Mouse (Mus musculus) CH12.LX (cell line): ENCODE measurements around the gene 2010300C02Rik. TPM values are rescaled to one million over a fixed set of nuclear protein-coding genes. Genes with fewer than 3 reads are reported as not detected.
A peak's percentile ranks its signal among the peaks of the same experiment; 100 is the strongest.

ENCODE experiments used
- DNase-seq: peaks from one replicate; pipeline ENCODE4 v3.0.0-alpha.2; 2013; ENCODE audit errors: extremely low read depth
- H3K27ac ChIP-seq: 2 replicates; pipeline ENCODE4 v1.5.1; 2012; ENCODE audit warnings: low read depth, mild to moderate bottlenecking, control low read depth, moderate library complexity; ENCODE audit not compliant: insufficient read depth
- H3K27me3 ChIP-seq: replicated peaks from 2 replicates; pipeline ENCODE3; 2012; ENCODE audit warnings: inconsistent platforms
- H3K36me3 ChIP-seq, 2 experiments: replicated peaks in 1 of 2; 2 replicates each; pipeline versions ENCODE3 to v1.6.1; 2012; ENCODE audit warnings: inconsistent platforms in 1 of 2, low read length in 1 of 2, mild to moderate bottlenecking in 1 of 2, mixed read lengths in 1 of 2, moderate library complexity in 1 of 2; ENCODE audit not compliant: control insufficient read depth in 1 of 2, insufficient read depth in 1 of 2
- H3K4me1 ChIP-seq, 2 experiments: 2 replicates each; pipeline ENCODE4 v1.6.1; 2012; ENCODE audit warnings: inconsistent platforms in 1 of 2, moderate library complexity in 1 of 2; ENCODE audit not compliant: insufficient read depth in 2 of 2, control insufficient read depth in 1 of 2
- H3K4me2 ChIP-seq: 2 replicates; pipeline ENCODE4 v1.6.1; 2012; ENCODE audit warnings: low read depth, mild to moderate bottlenecking, control low read depth; ENCODE audit not compliant: poor library complexity, insufficient read depth, severe bottlenecking
- H3K4me3 ChIP-seq, 3 experiments: fragments of 150-350 bp in 1 of 3; sonication (generic) in 1 of 3; replicated peaks in 1 of 3; 2 replicates each; pipeline versions ENCODE3 to v1.5.1; 2011 to 2012; ENCODE audit warnings: low read depth in 2 of 3, low read length in 2 of 3, mild to moderate bottlenecking in 2 of 3, moderate library complexity in 2 of 3, control low read depth in 1 of 3, improper control_type of control experiment in 1 of 3, inconsistent platforms in 1 of 3, mixed read lengths in 1 of 3; ENCODE audit not compliant: poor library complexity in 1 of 3
- H3K79me2 ChIP-seq: replicated peaks from 2 replicates; pipeline ENCODE4 v1.6.1; 2012; ENCODE audit warnings: mild to moderate bottlenecking, moderate library complexity; ENCODE audit not compliant: control insufficient read depth, poor library complexity, insufficient read depth, severe bottlenecking; ENCODE audit errors: extremely low read depth
- H3K9ac ChIP-seq: 2 replicates; pipeline ENCODE4 v1.6.1; 2012; ENCODE audit warnings: low read depth, mild to moderate bottlenecking, control low read depth, moderate library complexity; ENCODE audit not compliant: insufficient read depth
- H3K9me3 ChIP-seq: replicated peaks from 2 replicates; pipeline ENCODE3; 2012; ENCODE audit warnings: low read length, inconsistent platforms, mixed read lengths
- CHD1 ChIP-seq: IDR thresholded peaks from 2 replicates; pipeline ENCODE4 v1.6.1; 2012; ENCODE audit warnings: low read depth, low read length, improper control_type of control experiment, inconsistent platforms
- CTCF ChIP-seq, 2 experiments: IDR thresholded peaks in 1 of 2; conservative IDR thresholded peaks in 1 of 2; 2 replicates each; pipeline ENCODE4 v1.5.1; 2011 to 2012; ENCODE audit warnings: low read depth in 2 of 2, low read length in 2 of 2, improper control_type of control experiment in 1 of 2, inconsistent platforms in 1 of 2, mild to moderate bottlenecking in 1 of 2, moderate library complexity in 1 of 2
- E2F4 ChIP-seq: IDR thresholded peaks from 2 replicates; pipeline ENCODE4 v1.6.1; 2011; ENCODE audit warnings: low read depth, low read length, improper control_type of control experiment; ENCODE audit not compliant: insufficient replicate concordance
- JUN ChIP-seq: IDR thresholded peaks from 2 replicates; pipeline ENCODE4 v1.6.1; 2011; ENCODE audit warnings: low read depth, mild to moderate bottlenecking, low read length, improper control_type of control experiment, moderate library complexity; ENCODE audit not compliant: insufficient read depth
- KAT2A ChIP-seq: IDR thresholded peaks from 2 replicates; pipeline ENCODE4 v1.6.1; 2012; ENCODE audit warnings: low read length, improper control_type of control experiment, inconsistent platforms; ENCODE audit not compliant: insufficient replicate concordance
- MAFK ChIP-seq: IDR thresholded peaks from 2 replicates; pipeline ENCODE4 v1.6.1; 2011; ENCODE audit warnings: low read length, improper control_type of control experiment; ENCODE audit not compliant: insufficient replicate concordance
- MAX ChIP-seq: IDR thresholded peaks from 2 replicates; pipeline ENCODE4 v1.6.1; 2011; ENCODE audit warnings: low read length, improper control_type of control experiment
- MEF2A ChIP-seq: IDR thresholded peaks from 2 replicates; pipeline ENCODE4 v1.6.1; 2014; ENCODE audit warnings: low read depth, mild to moderate bottlenecking, inconsistent platforms, low read length, improper control_type of control experiment, borderline replicate concordance
- MXI1 ChIP-seq: IDR thresholded peaks from 2 replicates; pipeline ENCODE4 v1.6.1; 2011; ENCODE audit warnings: mild to moderate bottlenecking, low read depth, low read length, improper control_type of control experiment
- MYC ChIP-seq: IDR thresholded peaks from 2 replicates; pipeline ENCODE4 v1.6.1; 2011; ENCODE audit warnings: low read depth, mild to moderate bottlenecking, improper control_type of control experiment, low read length
- NRF1 ChIP-seq: IDR thresholded peaks from 2 replicates; pipeline ENCODE4 v1.6.1; 2014; ENCODE audit warnings: low read depth, mild to moderate bottlenecking, inconsistent platforms, low read length, improper control_type of control experiment, moderate library complexity
- PAX5 ChIP-seq: IDR thresholded peaks from 2 replicates; pipeline ENCODE4 v1.6.1; 2012; ENCODE audit warnings: low read length, inconsistent platforms, mixed read lengths
- POLR2A ChIP-seq: IDR thresholded peaks from 2 replicates; pipeline ENCODE4 v1.6.1; 2011; ENCODE audit warnings: low read depth, mild to moderate bottlenecking, improper control_type of control experiment, low read length
- SMC3 ChIP-seq: IDR thresholded peaks from 2 replicates; pipeline ENCODE4 v1.6.1; 2011; ENCODE audit warnings: low read depth, low read length, improper control_type of control experiment
- TCF12 ChIP-seq: IDR thresholded peaks from 2 replicates; pipeline ENCODE4 v1.6.1; 2014; ENCODE audit warnings: low read depth, mild to moderate bottlenecking, inconsistent platforms, low read length, improper control_type of control experiment
- USF1 ChIP-seq: IDR thresholded peaks from 2 replicates; pipeline ENCODE4 v1.6.1; 2014; ENCODE audit warnings: low read depth, mild to moderate bottlenecking, inconsistent platforms, low read length, improper control_type of control experiment
- USF2 ChIP-seq: conservative IDR thresholded peaks from 2 replicates; pipeline ENCODE4 v1.6.1; 2011; ENCODE audit warnings: low read depth, low read length, improper control_type of control experiment
- ZC3H11A ChIP-seq: IDR thresholded peaks from 2 replicates; pipeline ENCODE4 v1.6.1; 2012; ENCODE audit warnings: low read depth, mild to moderate bottlenecking, inconsistent platforms, low read length, improper control_type of control experiment
- ZKSCAN1 ChIP-seq: IDR thresholded peaks from 2 replicates; pipeline ENCODE4 v1.6.1; 2012; ENCODE audit warnings: low read depth, inconsistent platforms, low read length, improper control_type of control experiment, borderline replicate concordance
- ZNF384 ChIP-seq: IDR thresholded peaks from 2 replicates; pipeline ENCODE4 v1.6.1; 2012; ENCODE audit warnings: low read depth, low read length, improper control_type of control experiment, inconsistent platforms
- dilution Hi-C: fragments of 300-500 bp; cut with MboI; formaldehyde crosslinking; loops from 2 replicates; pipeline ENCODE4 v1.14.3; 2020; ENCODE audit warnings: low sequenced_read_pairs; ENCODE audit not compliant: extremely low pct_unique_long_range_greater_than_20kb, extremely low pct_ligation_motif_present
- in situ Hi-C: fragments of 300-500 bp; cut with MboI; formaldehyde crosslinking; loops from 3 replicates; pipeline ENCODE4 v1.14.3; 2019; ENCODE audit warnings: low sequenced_read_pairs, low pct_ligation_motif_present, low pct_unique_long_range_greater_than_20kb, mixed read lengths
- polyA plus RNA-seq: library from polyadenylated mRNA; unstranded; fragments of >175 nt; gene quantifications from 2 replicates; pipeline ENCODE4 v1.2.1, GENCODE M21; 2012; ENCODE audit warnings: low read depth; ENCODE audit not compliant: insufficient read length
- total RNA-seq, 2 experiments: library from RNA; depleted of rRNA; stranded (reverse); fragments of 300-350 nt in 1 of 2; fragments of >200 nt in 1 of 2; gene quantifications; 2 replicates each; pipeline ENCODE4 v1.2.3; 2012 to 2014

2010300C02Rik gene
- total and polyA plus RNA-seq, 3 experiments, result 0.08 to 0.25 (median 0.09) TPM

DNA sequence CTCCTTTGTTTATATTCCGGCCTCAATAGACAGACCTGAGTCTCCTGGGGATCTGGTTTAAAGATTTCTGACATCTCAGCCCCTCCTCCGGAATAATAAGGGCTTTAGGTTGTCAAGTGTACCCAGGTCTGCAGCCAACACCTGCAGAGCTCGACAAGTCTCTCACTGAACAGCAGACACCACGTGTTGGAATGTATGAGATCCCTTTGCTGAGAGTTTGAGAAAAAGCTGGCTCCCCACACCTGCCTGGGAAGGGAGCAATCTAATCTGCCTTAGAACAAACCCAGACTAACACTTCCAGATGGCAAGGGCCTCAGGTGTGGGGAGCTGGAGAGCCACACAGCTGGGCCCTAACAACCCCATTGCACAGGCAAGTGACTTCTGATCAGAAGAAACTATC, 103.3 kb downstream of the 2010300C02Rik start:
- no peaks in the 10 kb centered on the region for H3K9me3 ChIP-seq
- no peak overlapping the region for H3K4me3 ChIP-seq
- TF ChIP-seq MYC, result no peak
- no peak for TF ChIP-seq SMC3
- TF ChIP-seq MAX, result 0 out of 2 replicates have a peak, but pooled peaks have one; percentile 42
- TF ChIP-seq USF1, result 0 out of 2 replicates have a peak, but pooled peaks have one; percentile 4
- no peak for TF ChIP-seq E2F4
- TF ChIP-seq ZC3H11A, result no peak
- no peak for TF ChIP-seq CHD1
- no peak for TF ChIP-seq KAT2A
- no peak overlapping the region for H3K27ac ChIP-seq
- no peaks in the 10 kb centered on the region for H3K79me2 ChIP-seq
- DNase-seq, result no peak
- dilution Hi-C loops, result no loop called here
- in situ Hi-C loops, result no loop called here
- H3K27me3 ChIP-seq, result no peaks in the 10 kb centered on the region
- H3K36me3 ChIP-seq, result no peaks in the 10 kb centered on the region
- H3K9ac ChIP-seq, result no peak overlapping the region
- H3K4me2 ChIP-seq, result no peak overlapping the region
- H3K4me1 ChIP-seq, result peaks cover 38 to 71% of the 10 kb centered on the region in 2 experiments

DNA sequence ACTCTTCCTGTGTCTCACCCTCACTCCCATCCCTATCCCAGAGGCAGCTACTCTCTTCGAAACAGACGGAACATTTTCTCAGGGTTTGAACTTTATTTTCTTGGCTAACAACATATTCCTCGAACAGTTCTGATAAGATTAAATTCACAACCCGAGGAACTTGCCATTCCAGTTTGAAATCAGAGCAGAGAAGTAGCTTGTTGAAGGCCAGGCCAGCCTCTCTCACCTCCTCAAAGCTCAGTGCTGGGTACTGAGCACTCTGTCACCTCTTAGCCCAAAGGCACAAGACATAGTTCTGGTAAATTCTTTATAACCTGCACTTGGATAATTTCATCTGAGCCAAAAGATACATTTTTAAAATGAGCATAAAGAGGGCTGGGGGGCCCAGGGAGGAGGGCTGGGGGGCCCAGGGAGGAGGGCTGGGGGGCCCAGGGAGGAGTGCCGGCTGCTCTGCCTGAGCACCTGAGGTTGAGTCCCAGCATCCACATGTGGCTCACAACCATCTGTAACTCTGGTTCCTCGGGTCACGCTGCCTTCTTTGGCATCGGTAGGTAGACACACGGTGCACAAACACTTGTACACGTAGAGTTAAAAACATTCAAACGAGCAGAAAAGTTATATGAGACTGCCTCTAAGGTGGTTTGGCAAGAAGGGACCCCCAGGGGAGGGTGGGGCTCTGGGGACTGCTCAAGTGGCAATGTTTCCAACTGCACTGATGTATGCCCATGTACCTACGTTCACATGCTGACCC, 104.4 kb downstream of the 2010300C02Rik start:
- TF ChIP-seq POLR2A (no peak), JUN (no peak), SMC3 (no peak), NRF1 (no peak), USF2 (no peak), CTCF (conservative IDR thresholded peaks at IDR 0.05 in 1 of 2, IDR thresholded peaks at IDR 0.05 in 1 of 2; ENCODE audit: low read depth in 2 of 2, low read length in 2 of 2) (no peak), MYC (no peak), PAX5 (no peak)
- TF ChIP-seq, all 38 proteins: peak for 0
- H3K27me3 ChIP-seq, result no peaks in the 10 kb centered on the region
- H3K4me3 ChIP-seq, result no peak overlapping the region
- dilution Hi-C loops, result no loop called here
- in situ Hi-C loops, result no loop called here
- H3K4me2 ChIP-seq, result no peak overlapping the region
- no peak overlapping the region for H3K9ac ChIP-seq
- no peaks in the 10 kb centered on the region for H3K36me3 ChIP-seq
- H3K27ac ChIP-seq, result no peak overlapping the region
- DNase-seq, result no peak
- no peaks in the 10 kb centered on the region for H3K9me3 ChIP-seq
- peaks cover 35 to 64% of the 10 kb centered on the region in 2 experiments for H3K4me1 ChIP-seq
- H3K79me2 ChIP-seq, result no peaks in the 10 kb centered on the region

DNA sequence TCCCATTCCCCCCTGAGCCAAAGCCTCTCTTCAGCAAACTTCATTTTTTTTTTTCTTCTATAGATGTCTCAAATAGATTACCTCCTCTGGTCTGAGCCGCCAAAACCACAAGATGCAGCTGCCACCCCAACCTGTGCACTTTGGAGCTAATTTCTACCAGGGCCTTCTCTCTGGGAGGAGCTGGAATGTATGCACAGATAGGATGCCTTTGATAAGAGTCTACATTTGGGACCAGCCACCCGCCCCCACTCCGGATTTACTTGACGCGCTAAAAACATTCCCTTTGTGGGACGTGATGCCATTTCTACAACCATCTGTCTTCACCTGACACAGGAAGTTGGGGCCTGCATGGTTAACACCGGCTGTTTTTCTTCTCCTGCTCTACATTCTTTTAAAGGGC, 105.0 kb downstream of the 2010300C02Rik start:
- TF ChIP-seq ZNF384 (no peak), MAFK (no peak), MYC (no peak), TCF12 (no peak), ZKSCAN1 (no peak), MXI1 (no peak), MEF2A (no peak)
- Histone ChIP-seq H3K9me3 (no peaks in the 10 kb centered on the region), H3K79me2 (no peaks in the 10 kb centered on the region), H3K4me1 (peaks cover 33 to 64% of the 10 kb centered on the region in 2 experiments), H3K27ac (no peak overlapping the region), H3K9ac (no peak overlapping the region), H3K4me3 (no peak overlapping the region), H3K36me3 (no peaks in the 10 kb centered on the region), H3K4me2 (no peak overlapping the region), H3K27me3 (no peaks in the 10 kb centered on the region)
- DNase-seq, result no peak
- dilution Hi-C loops (no loop called here), in situ Hi-C loops (no loop called here)
